Mouse (Mus musculus): ENCODE measurements around the gene Ptprg.

Ptprg gene

DNA sequence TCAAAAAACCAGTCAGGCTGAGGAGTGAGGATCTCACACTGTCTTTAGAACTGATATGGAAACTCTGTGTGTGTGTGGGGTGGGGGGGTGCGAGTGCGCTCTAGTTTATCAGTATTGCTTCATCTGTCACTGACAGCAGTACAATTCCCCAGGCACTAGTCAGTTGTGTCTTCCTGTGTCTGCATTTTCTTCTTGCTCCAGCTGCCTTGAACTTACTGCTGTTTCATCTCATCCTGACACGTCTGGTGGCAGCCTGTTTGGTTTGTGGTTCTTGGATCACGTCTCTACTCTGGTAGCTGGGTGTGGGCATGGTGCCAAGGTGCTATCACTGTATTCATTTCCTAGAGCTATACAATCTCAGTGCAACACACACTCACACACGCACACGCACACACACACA is 64.0 kb downstream of the Ptprg start:
- in situ Hi-C loops (cut with MboI, MseI) = no loop called here

GRCm38 (mm10) chr14:11618140-11618705 is 64.9 kb downstream of the Ptprg start:
- in situ Hi-C loops (cut with MboI, MseI) = no loop called here

DNA sequence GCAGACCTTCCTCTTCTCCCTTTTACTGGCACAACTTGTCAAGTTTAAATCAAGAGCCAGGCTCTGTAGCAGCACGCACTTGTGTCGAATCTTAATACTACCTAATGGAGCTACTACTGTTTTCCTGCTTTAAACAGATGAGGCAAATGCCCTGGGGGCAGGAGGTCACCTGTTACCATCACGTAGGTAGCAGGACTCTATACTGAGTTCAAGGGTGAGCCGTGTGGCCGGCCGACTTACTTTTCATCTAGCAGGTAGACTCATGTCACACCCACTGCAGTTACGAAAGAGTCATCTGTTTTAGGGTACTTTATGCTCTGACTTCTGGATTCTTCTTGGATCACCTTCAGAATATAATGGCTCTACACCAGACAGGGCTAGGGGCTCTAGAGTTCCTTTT is 66.3 kb downstream of the Ptprg start:
- in situ Hi-C loops (cut with MboI, MseI) = no loop called here

DNA sequence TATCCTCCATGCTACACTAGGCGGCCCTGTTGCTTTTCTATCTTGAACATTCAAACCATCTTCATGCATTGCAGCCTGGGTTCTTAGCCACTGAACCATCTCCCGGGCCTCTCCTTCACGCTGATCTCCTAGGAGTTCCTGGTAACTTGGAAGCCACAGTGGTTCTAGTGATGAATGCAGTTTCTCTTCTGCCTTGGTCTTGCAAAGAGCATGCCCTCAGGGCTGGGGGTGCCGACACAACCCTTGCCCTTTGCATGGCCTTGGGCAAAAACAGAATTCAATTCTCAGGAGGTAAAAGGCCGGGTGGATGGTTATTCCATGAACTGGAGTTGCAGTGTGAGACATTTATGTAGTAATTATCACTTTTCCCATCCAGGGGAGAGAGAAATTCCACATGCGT is 67.0 kb downstream of the Ptprg start:
- in situ Hi-C loops (cut with MboI, MseI) = no loop called here

- in situ Hi-C loops (cut with MboI, MseI) = no loop called here
Observed at GRCm38 (mm10) chr14:11620962-11621568, 67.7 kb downstream of the Ptprg start.

- in situ Hi-C loops (cut with MboI, MseI) = no loop called here
Observed at GRCm38 (mm10) chr14:11623576-11623975, 70.2 kb downstream of the Ptprg start.

GRCm38 (mm10) chr14:11630736-11631135 is 77.4 kb downstream of the Ptprg start:
- in situ Hi-C loops (cut with MboI, MseI) = no loop called here

GRCm38 (mm10) chr14:11631505-11631904 is 78.2 kb downstream of the Ptprg start:
- in situ Hi-C loops (cut with MboI, MseI) = no loop called here

GRCm38 (mm10) chr14:11637673-11638072 is 84.3 kb downstream of the Ptprg start:
- in situ Hi-C loops (cut with MboI, MseI) = no loop called here

GRCm38 (mm10) chr14:11639366-11639765 is 86.0 kb downstream of the Ptprg start:
- in situ Hi-C loops (cut with MboI, MseI) = no loop called here

DNA sequence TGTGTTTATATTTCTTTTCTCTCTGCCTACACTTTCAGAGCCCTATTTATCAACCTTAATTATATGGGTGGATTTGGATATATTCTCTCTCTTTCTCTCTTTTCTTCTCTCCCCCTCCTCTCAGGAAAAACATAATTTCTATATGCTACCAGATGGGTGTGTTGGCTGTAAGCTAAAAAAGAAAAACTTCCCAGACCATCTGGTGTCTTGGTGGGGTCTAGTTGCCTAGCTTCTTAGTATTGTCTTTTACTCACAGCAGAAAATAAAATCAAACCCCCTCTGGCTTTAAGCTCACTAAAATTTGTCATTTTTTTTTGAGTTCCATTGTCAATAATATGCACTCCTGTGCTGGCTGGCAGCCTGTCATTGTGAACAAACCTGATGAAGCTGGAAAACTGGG is 87.0 kb downstream of the Ptprg start:
- in situ Hi-C loops (cut with MboI, MseI) = no loop called here

GRCm38 (mm10) chr14:11640996-11641395 is 87.7 kb downstream of the Ptprg start:
- in situ Hi-C loops (cut with MboI, MseI) = no loop called here

- in situ Hi-C loops (cut with MboI, MseI) = no loop called here
Observed at GRCm38 (mm10) chr14:11642977-11643376, 89.6 kb downstream of the Ptprg start.

GRCm38 (mm10) chr14:11657374-11657773 is 104.0 kb downstream of the Ptprg start:
- in situ Hi-C loops (cut with MboI, MseI) = no loop called here

DNA sequence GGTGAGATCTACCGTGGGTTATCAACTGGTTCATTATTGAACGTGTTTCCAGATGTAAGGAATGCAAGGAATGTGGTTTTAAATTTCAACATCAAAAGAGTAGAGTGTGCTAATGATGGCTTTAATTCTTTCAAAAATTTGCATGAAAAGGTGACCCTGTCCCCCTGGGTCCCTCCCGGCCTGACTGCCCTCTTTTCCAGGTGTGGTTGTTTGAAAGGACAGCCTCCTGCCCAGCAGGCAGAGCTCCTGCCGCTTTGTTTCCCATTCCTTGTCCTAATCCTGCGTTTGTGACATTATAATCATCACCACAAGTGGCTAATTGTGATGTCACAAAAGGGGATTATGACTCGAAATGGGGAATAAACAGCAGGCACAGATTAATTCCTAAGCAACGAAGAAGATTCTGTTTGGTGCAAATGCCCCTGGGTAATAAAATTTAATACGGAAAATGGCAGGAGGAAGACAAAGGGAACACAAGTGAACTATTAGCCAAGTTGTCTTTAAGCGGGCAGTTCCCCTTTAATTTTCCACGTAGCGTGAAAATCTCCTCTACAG is 110.4 kb downstream of the Ptprg start:
- in situ Hi-C loops (cut with MboI, MseI) = no loop called here

DNA sequence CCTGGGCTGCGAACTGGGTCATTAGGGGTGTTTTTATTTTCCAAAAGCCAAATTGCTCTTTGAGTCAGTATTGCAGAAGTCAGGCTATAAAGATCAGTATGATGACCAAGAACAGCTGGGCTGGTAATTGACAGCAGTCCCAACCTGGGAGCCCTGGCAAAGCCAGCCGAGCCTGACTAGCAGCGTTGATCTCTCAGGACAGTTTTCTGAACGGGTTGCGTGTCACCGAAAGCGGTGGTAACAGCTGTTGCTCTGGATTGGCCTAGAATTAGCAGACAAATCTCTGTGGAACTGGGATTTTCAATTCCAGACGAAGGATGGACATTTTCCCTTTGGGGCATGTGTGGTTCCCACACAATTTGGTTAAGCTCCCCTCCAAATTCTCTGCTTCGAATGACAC is 111.0 kb downstream of the Ptprg start:
- in situ Hi-C loops (cut with MboI, MseI) = no loop called here

GRCm38 (mm10) chr14:11665046-11665445 is 111.7 kb downstream of the Ptprg start:
- in situ Hi-C loops (cut with MboI, MseI) = no loop called here

DNA sequence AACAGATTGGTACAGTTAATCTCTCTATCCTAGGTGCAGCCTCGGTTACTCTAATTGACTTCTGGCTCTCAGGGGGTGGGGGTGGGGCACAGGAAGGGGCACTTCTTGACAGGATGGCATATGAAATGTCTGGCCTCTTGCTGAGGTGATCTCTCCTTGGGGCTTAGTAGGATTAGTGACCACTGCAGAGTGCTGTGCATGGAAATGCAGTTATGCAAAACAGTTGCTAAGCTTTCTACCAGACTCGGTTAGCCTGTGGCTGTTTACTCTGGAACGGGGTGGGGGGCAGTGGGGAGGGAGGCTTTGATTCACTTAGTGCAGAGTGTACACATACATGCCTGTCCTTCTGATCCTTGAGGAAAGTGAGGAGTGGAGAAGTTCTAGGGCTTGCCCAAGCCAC is 114.4 kb downstream of the Ptprg start:
- in situ Hi-C loops (cut with MboI, MseI) = no loop called here

- in situ Hi-C loops (cut with MboI, MseI) = no loop called here
Observed at GRCm38 (mm10) chr14:11670847-11671246, 117.5 kb downstream of the Ptprg start.

DNA sequence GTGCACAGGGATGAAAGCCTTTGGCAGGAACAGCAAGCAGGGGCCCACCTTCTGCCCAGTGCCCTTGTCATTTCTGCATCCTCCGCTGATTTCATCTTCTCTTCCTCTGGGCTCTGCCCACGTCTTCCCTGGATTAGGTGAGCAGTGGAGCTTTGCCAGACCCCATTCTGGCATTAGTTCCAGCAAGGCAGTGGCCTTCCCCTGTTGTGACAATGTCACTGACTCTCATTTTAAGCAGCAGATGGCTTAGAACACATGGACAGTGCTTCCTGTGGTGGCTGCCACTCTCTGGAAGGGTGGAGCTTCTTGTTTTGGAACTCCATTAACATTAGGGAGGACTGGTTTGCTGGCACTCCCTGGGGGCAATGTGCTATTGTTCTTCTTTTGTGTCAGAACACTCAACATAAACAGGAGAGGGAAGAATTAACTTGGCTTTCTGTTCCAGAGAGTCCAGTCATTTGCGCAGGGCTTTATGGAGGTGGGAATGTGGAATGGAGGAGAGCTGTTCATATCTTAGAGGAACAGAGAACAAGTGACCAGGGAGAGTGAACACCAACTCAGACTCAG is 119.7 kb downstream of the Ptprg start:
- in situ Hi-C loops (cut with MboI, MseI) = no loop called here

DNA sequence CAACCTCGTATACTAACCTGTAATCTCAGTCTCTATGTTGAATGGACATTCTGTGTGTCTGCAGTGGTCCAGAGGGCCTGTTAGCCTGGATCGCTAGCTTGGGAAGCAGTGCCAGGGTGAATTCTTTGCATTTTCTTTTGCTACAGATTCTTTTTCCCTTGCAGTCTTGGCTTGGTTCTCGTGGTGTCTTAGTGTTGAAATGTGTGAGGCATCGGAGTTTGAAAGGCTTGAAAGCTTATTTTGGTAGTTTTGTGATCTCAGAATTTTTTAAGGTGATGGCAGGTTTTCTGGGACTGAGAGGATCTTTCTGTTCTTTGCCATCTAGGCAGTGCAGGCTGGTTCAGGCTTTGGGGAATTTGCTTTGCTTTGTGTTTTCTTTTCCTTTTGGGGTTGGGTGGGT is 124.9 kb downstream of the Ptprg start:
- in situ Hi-C loops (cut with MboI, MseI) = no loop called here

DNA sequence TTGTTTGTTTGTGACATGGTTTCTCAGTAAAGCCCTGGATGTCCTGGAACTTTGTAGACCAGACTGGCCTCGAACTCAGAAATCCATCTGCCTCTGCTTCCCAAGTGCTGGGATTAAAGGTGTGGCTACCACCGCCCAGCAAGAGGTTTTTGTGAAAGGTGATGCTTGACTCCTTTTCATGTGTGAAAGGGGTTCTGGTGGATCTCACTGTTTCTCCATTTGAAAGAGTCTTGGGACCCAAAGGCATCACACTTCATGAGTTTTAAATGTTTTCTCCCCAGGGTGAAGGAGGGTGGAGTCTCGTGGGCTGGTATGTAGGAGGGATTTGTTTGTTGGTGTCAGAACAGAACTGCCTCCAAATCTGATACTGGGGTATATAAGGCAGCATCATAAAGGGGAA is 126.4 kb downstream of the Ptprg start:
- in situ Hi-C loops (cut with MboI, MseI) = loop anchor here (10.0 kb wide), 1 partner anchor 955 kb away; no protein-coding TSS in a partner anchor

DNA sequence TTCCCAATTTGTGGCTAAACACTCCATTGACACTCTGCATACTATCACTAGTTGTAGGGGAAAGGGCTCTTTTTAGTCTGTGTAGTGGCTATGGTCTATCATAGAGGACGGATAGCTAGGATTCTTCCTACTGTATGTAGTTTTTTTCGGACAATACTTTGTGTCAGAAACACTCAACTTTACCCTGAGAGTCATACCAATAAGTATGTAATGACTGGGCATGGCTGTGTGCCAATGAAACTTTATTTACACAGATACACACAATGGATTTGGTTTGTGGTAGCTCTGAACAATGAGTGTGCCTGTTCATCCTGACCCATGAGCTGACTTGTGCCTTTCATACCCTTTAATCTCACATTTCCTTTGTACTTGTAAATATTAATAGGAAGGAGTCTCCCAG is 127.3 kb downstream of the Ptprg start:
- in situ Hi-C loops (cut with MboI, MseI) = loop anchor here (10.0 kb wide), 1 partner anchor 954 kb away; no protein-coding TSS in a partner anchor

Data from regulatory T cell (primary cell).